Mouse (Mus musculus) kidney, postnatal 36 days (tissue): ENCODE results near the gene Ifit3.
"Not testable (repeated sequence)": the region's sequence is repeated elsewhere in the genome, so short reads cannot be mapped to it uniquely, and the experiment has no call there.

Experiments
- DNase-seq, 2 experiments: peaks; one replicate each; pipeline ENCODE4 v3.0.0; 2021 to 2022; ENCODE audit warnings: mixed read lengths in 2 of 2

Gene Ifit3

DNA sequence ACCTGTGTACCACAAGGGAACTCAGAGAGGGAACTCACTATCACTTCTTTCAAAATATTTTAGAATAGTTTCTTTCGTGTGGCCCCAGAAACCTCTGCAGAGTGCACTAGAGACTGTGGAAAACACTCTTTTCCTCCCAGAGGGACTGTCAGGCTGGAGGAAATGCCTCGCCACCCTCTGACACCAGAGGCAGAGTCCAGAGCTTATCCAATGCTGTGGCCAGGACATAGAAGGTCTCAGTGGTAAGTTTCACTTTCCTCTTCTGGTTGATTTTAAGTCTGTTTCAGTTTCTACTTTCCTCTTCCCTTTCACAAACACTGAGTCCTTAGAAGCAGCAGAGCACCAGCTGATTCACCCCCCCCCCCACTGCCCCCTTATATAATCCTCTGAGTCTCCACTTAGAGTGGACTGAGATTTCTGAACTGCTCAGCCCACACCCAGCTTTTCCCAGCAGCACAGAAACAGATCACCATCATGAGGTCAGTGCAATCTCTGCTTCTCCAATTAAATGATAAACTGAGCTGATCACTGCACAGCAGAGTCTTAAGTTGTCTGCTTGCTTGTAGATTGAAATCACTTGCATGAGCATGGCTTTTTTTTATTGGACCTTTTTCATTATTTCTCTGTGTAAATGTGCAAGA, at the start of gene Ifit3:
TSS of gene Ifit3 (plus strand) at position 406 of the 641 bp plus-strand sequence.
- DNase-seq: peak; percentile 59 to 63

DNA sequence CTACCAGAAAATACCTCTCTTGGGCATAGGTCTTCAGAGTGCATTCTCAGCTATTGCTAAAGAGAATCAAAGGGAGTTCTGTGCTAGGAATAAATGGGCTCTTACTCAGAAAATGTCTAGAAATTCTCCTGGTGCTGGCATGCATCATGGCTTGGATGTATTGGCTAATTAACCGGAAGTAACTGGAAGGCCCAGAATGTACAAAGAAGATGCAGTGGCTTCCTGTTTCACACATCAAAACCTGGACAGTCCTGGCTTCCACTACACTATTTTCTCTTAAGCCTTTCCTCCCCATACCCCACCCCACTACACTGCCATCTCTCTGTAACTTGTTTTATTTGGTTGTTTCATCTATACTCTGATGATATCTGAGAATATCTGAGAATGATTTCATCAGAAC, 43.9 kb upstream of the Ifit3 start:
- DNase-seq: no peak

DNA sequence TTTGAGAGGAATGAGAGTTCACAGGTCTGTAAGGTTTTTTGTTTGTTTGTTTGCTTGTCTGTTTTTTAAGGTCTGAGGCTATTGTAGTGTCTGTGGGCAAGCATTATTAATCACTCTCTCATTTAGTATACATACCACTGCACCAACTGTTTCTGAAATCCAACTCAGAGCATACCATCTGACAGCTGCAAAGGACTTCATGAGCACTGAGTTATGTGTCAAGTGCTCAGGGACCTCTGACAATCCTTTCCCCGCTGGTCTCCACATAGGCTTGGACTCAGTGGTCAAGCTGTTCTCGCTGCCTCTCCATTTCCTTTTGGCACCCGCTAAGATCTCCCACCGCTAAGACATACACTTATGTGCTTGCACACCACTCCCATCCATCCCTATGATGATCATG, 37.1 kb upstream of the Ifit3 start:
- no peak for DNase-seq

DNA sequence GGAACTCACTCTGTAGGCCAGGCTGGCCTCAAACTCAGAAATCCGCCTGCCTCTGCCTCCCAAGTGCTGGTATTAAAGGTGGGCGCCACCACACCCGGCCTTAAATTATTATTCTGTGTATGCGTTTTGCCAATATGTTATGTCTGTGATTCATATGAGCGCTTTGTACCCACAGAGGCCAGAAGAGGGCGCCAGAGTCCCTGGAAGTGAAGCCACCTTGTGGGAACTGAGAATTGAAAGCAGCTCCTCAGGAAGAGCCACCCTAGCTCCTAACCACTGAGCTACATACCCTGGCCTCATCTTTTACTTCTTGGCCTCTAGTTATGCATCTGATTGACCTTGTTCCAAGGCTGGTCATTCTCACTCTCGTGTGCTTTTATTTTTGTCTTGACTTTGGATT, 35.4 kb upstream of the Ifit3 start:
- DNase-seq: peak; percentile 87 to 94

DNA sequence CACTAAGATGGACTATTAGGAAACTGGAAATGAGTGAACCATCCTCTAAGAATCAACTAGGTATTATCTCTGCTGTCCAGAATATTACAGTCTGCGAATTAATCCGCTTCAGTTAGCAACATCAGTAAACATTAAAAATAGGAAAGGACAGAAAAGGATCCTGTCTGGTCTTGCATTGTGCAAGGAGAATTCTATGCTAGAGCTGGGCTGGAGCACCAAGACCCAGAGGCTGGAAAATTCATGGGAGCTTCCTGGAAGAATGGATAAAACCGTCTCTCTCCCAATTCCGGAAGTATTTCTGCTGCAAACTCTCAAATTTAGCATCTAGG, 33.2 kb upstream of the Ifit3 start:
- DNase-seq: no peak

DNA sequence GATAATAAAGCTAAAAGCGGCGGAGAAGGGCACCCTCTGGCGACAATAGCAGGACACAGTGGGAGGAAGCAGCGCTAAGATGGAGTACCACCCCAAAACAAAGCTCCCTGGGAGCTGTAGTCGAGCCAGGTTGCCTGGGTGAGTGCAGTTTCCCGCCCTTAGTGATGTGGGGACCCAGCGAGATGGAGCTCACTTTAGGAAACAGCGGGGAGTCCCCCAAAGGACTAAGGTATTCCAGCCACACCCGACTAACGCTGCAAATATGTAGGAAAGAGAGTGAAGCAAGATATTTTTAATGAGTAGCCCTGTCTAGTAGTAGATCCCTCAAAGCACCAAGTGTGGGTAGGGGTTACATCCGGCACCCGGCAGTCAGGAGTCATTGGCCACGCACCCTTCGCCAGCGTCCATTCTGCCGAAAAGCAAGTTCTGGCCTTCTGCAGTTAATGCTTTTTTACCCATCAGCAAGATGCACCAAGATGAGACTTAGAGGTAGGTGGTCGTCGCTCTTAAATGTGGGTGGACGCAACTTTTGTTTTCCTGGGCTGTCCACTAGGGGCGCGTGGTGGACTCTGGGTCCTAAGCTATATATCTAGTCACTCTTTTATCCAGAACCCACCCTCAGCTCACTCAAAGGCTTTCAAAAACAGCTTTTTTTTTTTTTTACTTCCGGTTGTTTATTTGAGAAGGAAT, 32.7 kb upstream of the Ifit3 start, which contains the start of gene Ifit2:
TSS of gene Ifit2 (plus strand) at position 161 of the 690 bp plus-strand sequence.
- DNase-seq: peak; percentile 83 to 84

DNA sequence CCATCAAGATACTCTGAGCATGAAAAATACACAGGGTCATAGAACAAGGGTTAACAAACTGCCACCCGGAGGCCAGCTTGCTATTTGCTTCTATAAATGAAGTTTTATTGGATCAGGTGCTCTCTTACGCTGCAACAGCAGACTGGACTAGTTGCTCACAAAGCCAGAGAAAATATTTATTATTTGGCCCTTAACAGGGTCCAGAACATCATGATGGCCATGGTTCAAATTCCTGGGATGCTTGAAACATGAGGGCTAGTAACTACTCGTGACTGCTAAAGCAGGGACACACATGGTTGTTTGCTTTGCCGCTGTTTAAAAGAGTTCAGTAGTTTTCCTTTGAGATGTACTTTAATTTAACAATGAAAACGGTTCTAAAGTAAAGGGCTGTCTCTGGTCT, 31.4 kb upstream of the Ifit3 start:
- DNase-seq: peak; percentile 44 to 78

DNA sequence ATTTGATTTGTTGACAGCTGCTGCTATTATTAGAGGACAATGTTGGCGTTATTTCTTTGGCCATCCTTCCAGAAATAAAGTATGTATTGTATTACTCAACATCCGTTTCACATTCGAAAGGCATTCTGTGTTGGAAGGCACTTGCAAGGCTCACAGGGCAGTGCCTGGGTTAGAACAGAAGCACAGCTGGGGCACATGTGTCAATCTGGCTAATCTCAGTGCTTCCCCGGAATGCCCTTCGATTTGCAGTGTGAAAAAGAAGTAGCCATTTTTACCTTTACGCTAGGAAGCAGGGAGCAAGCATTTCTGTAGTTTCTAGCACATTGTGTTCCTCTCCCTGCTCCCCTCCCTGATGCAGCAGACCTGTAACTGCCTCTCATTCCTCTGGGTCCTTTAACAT, 30.3 kb upstream of the Ifit3 start:
- DNase-seq: peak; percentile 13 to 32

DNA sequence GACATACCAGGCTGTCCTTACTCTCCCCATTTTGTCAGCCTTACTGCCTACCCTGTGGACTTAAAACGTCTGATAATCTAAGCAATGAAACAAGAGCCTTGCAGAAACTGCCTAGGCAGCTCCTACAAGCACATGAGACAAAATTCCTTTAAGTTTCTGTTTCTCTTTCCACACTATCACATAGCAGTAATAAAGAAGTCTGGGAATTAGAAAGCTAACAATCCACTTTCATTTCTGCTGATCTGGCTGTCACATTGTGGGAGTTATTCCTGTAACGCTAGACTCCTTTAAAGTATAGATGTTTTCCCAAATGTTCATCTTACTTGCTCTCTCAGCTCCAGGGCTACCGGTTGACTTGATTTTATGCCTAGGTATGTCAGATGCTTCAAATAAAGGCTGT, 29.8 kb upstream of the Ifit3 start:
- DNase-seq: no peak

DNA sequence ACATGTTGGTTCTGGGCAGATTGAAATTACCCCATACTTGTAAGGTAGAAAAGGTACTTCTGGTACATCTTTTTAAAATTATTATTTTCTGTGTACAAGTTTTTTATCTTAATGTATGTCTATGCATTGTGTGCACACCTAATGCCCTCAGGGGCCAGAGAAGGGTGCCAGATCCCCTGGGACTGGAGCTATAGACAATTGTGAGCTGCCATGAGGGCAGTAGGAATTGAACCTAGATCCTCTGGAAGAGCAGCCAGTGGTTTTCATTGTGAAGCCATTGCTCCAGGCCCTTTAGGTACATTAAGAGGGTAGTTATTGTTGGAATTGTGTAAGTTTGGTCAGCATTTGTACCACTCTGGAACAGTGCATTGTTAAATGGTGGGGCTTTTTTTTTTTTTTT, 29.3 kb upstream of the Ifit3 start:
- no peak for DNase-seq

DNA sequence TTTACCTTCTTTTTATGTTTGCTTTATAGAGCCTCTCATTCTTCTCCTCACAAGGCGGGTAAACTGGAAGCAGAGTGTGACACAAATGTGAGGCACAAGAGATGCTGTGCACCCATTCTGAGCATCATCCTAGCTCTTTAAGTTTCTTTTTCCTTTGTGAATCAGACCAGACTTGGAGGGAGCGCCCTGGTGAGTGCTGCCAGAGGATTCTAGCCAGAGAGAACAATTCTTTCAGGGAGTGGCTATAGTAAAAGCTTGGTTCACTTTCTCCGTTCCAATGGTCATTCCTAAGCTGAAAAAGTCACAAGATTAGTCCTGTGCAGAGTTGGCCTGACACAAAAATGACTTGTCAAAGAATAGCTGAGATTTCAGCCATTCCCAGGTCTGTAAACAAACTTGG, 26.7 kb upstream of the Ifit3 start:
- DNase-seq: peak; percentile 32 to 35

DNA sequence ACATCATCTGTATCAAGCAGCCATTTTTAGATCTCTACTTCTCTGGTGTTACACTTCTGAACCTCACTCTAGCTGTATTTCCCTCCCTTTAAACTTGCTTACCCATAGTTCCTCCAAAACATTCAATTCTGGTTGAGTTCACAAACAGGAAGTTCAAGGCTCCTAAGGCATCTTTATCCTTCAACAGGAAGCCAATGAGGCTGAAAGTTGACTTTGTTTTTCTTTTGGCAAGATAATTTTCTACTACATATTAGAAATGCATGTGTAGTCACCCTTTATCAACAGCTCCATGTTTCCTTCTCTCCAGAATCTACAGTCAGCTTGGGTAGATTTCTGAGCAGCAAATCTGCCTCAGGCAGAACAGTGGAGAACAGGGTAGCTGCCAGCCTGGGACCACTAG, 20.8 kb upstream of the Ifit3 start:
- no peak for DNase-seq

DNA sequence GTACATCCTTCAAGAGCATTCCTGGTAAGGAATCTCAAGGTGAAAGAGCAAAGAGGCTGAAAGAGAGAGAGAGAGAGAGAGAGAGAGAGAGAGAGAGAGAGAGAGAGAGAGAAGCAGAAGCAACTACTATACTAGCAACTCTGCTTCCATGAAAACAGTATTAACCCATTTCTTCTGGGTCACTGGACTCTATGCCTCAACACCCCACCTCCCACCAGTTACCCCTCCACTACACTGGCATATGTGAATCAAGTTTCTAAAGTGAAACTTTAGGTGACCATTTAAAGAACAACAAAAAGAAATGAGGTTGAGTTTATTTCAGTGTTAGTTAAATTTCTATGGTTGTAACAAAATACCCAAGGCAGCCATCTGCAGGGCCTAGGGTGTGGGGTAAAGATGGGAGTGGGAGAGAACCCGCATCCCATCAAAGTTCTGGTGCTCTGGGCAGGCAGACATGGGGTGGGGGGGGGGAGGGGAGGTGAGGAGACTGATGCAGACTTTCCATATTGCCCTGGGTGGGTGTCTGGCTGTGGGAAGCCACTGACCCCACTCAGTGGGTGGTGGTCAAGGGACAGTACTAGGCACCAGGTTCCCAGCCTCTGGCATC, 17.1 kb upstream of the Ifit3 start:
- DNase-seq: no peak

DNA sequence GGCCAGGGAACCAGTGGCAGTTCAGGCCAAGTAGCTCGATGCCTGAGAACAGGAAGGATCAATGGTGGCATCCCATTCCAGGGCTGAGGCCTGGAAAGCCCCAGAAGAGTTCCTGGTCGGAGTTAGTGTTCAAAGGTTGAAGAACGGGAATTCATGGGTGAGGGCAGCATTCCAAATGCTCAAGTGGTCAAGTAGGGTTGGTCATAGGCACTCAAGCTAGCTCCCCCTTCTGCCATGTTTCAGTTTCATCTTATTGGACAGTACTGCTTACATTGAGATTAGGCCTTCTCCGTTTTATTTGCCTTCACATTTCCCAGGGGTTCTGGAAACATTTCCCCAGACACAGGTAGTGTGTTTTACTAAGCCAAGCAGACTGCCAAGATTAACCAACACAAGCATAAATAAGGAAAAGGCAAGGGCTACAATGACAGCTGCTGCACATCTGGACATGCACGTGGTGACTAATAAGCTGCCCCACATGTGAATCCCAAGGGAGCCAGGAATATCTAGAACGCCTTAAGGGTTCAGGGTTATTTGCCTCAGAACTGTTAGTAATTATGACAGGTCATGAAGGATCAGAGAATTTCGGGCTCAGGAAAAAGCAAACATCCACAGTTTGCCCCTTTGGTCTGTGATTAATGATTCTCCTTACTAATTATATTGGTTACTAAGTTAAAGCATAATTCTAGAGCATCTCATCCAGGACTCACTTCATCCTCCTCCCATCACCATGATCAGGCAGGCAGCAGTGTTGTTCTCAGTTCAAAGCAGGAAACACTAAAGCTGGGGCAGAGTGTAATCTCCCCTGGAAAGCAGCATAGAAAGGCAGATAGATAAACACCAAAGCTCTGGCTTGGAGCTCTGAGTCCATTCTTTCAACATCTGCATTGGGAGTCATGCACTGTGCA, 14.1 kb upstream of the Ifit3 start:
- peak; percentile 47 to 60 for DNase-seq

DNA sequence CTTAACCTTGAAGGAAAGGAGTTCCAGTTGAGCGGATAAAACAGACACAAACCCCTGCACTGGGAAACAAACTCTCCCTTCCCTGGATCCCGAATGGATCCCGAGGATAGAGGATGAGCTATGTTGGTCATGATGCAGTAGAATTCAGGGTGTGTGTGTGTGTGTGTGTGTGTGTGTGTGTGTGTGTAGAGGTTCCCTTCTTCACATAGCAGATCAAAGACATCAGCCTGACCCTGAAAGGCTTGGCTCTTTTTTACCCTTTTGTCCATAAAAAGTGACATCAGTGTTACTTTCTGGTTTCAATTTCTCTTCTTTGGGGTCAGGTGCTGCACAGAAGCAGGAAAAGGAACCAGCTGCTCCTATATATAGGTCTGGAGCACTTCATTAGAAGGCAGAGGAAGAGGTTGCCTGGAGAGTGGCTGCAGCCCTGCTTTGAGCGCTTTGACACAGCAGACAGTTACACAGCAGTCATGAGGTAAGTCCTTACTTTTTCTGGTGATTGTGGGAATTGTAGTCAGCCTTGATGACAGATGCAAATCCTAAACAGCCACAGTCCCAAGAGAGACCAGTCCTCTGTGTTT, 13.3 kb upstream of the Ifit3 start:
- DNase-seq: peak; percentile 32 to 53

DNA sequence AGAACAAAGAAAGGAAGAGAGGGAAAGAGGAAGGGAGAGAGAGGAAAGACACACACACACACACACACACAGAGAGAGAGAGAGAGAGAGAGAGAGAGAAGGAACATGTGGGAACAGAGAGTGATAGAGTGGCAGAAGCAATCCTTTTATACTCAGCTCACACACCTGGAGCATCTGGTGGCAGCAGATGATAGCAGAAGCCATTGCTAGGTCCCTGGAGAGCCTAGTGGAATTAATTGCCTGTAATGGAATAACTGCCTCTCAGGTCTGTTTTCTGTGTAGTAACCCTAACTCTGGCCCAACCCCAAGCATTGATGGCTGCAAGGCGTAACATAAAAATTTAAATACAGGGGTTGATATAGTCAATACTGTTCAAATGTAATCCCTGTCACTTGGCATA, 12.3 kb upstream of the Ifit3 start:
- DNase-seq: no peak

DNA sequence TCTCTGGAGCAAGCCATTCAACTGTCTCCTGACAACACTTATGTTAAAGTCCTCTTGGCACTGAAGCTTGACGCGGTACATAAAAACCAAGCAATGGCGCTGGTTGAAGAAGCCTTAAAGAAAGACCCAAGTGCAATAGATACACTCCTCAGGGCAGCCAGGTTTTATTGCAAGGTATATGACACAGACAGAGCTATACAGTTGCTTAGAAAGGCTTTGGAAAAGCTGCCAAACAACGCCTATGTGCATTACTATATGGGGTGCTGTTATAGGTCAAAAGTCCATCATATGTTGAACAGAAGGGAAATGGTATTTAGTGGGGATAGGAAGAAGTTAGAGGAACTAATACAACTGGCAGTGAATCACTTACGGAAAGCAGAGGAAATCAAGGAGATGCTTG, 9.7 kb upstream of the Ifit3 start:
- DNase-seq: no peak

DNA sequence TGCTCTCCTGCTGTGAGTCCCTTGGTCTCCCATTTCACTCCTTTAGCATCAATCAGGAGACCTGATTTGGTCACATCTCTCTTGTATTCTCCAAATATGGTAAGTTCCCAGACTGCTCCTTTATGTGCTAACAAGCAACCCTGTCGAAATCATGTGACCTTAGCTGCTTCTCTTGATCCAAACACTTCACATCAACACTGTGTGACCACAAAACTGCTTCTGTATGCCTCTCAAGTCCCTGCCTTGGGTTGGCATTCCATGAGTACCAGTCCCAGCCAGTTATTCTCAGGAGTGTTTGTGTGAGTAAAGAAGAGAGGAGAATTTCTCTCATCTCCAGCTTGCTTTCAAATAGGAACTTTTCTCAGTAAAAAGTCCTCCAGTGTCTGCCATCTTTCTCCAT, 6.2 kb upstream of the Ifit3 start:
- no peak for DNase-seq

DNA sequence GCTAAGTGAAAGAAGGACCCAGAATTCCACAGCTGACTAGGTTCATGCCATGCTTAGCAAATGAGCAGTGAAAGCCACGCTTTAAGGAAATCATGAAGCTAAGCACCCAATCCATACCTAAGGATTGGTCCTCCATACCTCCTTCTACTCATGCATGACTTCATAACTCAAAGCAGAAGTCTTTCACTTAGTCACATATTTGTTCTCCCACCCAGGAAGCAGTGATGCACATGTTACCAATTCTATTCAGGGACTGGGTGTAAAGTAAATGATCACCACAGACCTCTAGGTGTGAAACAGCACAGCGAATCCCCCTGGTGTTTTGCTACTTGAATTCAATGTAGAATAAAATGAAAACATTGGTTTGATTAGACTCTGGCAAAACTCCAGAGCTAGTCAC, 635 bp upstream of the Ifit3 start:
- DNase-seq: not testable (repeated sequence)

DNA sequence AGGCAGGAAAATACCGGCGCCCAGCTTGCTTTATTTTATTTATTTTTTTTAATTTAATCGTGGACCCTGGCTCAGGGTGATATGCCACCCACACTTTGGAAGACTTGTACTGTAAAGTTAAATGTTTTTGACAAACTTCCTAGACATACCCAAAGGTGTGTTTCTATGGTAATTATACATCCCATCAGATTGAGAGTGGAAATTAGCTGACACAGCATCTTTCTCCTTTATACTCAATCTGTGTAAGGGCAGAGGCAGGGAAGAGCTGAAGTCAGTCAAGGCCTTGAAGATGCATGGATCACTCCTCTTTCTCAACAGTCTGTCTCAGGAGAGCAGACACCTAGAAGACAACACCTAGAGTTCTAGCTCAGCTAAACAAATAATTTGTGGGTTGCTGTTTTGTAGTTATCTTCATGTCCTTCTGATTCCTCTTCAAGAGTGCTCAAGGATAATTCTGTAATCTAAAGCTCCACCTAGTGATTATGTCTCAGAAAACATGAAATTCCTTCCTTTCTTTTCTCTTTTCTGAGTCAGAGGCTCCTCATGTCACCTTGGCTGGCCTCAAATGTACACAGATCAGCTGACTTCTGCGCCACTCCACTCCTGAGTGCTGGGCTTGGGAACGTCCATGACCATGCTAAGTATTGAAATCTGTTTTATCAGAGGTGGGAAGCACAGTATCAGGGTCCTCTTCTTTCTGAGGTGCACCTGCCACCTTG, 2.6 kb downstream of the Ifit3 start:
- DNase-seq: not testable (repeated sequence)

DNA sequence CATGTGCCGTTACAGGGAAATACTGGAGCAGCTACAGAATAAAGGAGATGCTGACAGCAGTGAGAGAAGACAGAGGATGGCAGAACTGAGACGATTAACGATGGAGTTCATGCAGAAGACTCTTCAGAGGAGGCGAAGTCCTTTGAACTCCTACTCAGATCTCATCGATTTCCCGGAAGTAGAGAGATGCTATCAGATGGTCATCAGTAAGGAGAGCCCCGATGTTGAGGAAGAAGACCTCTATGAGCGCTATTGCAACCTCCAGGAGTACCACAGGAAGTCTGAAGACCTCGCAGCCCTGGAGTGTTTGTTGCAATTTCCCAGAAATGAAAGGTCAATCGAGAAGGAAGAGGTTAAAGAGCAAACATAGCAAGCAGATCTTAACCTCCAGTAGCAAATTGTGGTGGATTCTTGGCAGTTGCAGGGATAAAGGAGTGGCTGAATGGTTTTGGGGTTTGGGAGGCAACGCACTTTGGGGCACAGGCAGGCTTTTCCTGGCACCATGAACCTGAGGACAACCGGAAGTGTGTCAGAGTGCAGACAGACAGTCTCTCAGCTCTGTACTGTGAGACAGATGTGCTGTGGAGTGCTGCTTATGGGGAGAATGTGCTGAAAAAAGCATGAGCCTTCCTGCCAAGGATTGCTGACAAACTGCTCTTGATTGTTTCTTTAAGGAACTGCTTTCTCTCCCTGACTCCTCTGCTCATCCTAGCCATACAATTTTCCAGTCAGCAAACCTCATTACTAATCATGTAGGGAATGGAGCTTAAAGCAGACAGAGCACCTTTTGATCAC, 4.8 kb downstream of the Ifit3 start:
- DNase-seq: peak; percentile 15 to 21
